Mouse (Mus musculus): ENCODE results near the gene Mfap4.

The Mfap4 gene

GRCm38 (mm10) chr11:61484613-61485540 lies at the start of gene Mfap4:
Gene Mfap4, plus strand, starts transcription at chr11:61485431.
- peak; percentile 67 to 69 for DNase-seq

GRCm38 (mm10) chr11:61436298-61436697 lies 48.9 kb upstream of the Mfap4 start:
- DNase-seq = no peak

GRCm38 (mm10) chr11:61439170-61439569 lies 46.1 kb upstream of the Mfap4 start:
- DNase-seq = no peak

GRCm38 (mm10) chr11:61440416-61440815 lies 44.8 kb upstream of the Mfap4 start:
- no peak for DNase-seq

GRCm38 (mm10) chr11:61441670-61442069 lies 43.6 kb upstream of the Mfap4 start:
- DNase-seq = no peak

GRCm38 (mm10) chr11:61443807-61444206 lies 41.4 kb upstream of the Mfap4 start:
- DNase-seq = no peak

GRCm38 (mm10) chr11:61447296-61447695 lies 37.9 kb upstream of the Mfap4 start:
- peak in 1 of 2 experiments; percentile 26 for DNase-seq

GRCm38 (mm10) chr11:61448041-61448440 lies 37.2 kb upstream of the Mfap4 start:
- peak; percentile 68 to 76 for DNase-seq

- peak; percentile 71 to 76 for DNase-seq
These were observed 36.5 kb upstream of the Mfap4 start for GRCm38 (mm10) chr11:61448599-61449225.

- DNase-seq = peak; percentile 62 to 72
These were observed 35.5 kb upstream of the Mfap4 start for GRCm38 (mm10) chr11:61449499-61450292.

- DNase-seq = no peak
These were observed 21.2 kb upstream of the Mfap4 start for GRCm38 (mm10) chr11:61464071-61464470.

- no peak for DNase-seq
These were observed 19.8 kb upstream of the Mfap4 start for GRCm38 (mm10) chr11:61465422-61465821.

GRCm38 (mm10) chr11:61468534-61468933 lies 16.7 kb upstream of the Mfap4 start:
- peak; percentile 89 to 93 for DNase-seq

GRCm38 (mm10) chr11:61469317-61469917 lies 15.8 kb upstream of the Mfap4 start:
- DNase-seq = peak in 1 of 2 experiments; percentile 38

- no peak for DNase-seq
These were observed 14.4 kb upstream of the Mfap4 start for GRCm38 (mm10) chr11:61470880-61471279.

- no peak for DNase-seq
These were observed 11.6 kb upstream of the Mfap4 start for GRCm38 (mm10) chr11:61473630-61474029.

GRCm38 (mm10) chr11:61476786-61477382 lies 8.3 kb upstream of the Mfap4 start:
- DNase-seq = peak; percentile 71 to 73

GRCm38 (mm10) chr11:61477566-61478508 lies 7.4 kb upstream of the Mfap4 start:
- peak; percentile 28 to 38 for DNase-seq

- DNase-seq = no peak
These were observed 6.4 kb upstream of the Mfap4 start for GRCm38 (mm10) chr11:61478788-61479187.

- DNase-seq = no peak
These were observed 3.8 kb upstream of the Mfap4 start for GRCm38 (mm10) chr11:61481239-61482090.

All from cerebellum, postnatal 36 days (tissue).